Mouse (Mus musculus): ENCODE data around the gene Tex44. TPM values are rescaled to one million over a fixed set of nuclear protein-coding genes. Genes with fewer than 3 reads are reported as not detected.
A peak's percentile ranks its signal among the peaks of the same experiment; 100 is the strongest.

Tex44 gene
- polyA plus RNA-seq, 1 experiment, result not detected

GRCm38 (mm10) chr1:86441980-86442831 is 16.1 kb downstream of the Tex44 start:
- Histone ChIP-seq H3K4me1 (ENCODE audit: control insufficient read depth, insufficient read depth, low read length) (peaks cover 27% of the 10 kb centered on the region), H3K27ac (ENCODE audit: insufficient read depth, low read depth, low read length) (peak overlapping the region; percentile 97), H3K4me3 (ENCODE audit: insufficient read depth, low read length) (peak overlapping the region; percentile 69)
- TF ChIP-seq CTCF (IDR thresholded peaks at IDR 0.05; ENCODE audit: low read depth, low read length) (no peak), POLR2A (IDR thresholded peaks at IDR 0.05; ENCODE audit: borderline replicate concordance, low read depth, low read length) (peak; percentile 42; the same call in 1 of the 2 replicates)

- Histone ChIP-seq H3K4me1 (ENCODE audit: control insufficient read depth, insufficient read depth, low read length) (peaks cover 25% of the 10 kb centered on the region), H3K27ac (ENCODE audit: insufficient read depth, low read depth, low read length) (peak overlapping the region; percentile 97), H3K4me3 (ENCODE audit: insufficient read depth, low read length) (peak overlapping the region; percentile 69)
- TF ChIP-seq POLR2A (IDR thresholded peaks at IDR 0.05; ENCODE audit: borderline replicate concordance, low read depth, low read length) (no peak), CTCF (IDR thresholded peaks at IDR 0.05; ENCODE audit: low read depth, low read length) (no peak)
Measured at GRCm38 (mm10) chr1:86442832-86443231, 16.7 kb downstream of the Tex44 start.

DNA sequence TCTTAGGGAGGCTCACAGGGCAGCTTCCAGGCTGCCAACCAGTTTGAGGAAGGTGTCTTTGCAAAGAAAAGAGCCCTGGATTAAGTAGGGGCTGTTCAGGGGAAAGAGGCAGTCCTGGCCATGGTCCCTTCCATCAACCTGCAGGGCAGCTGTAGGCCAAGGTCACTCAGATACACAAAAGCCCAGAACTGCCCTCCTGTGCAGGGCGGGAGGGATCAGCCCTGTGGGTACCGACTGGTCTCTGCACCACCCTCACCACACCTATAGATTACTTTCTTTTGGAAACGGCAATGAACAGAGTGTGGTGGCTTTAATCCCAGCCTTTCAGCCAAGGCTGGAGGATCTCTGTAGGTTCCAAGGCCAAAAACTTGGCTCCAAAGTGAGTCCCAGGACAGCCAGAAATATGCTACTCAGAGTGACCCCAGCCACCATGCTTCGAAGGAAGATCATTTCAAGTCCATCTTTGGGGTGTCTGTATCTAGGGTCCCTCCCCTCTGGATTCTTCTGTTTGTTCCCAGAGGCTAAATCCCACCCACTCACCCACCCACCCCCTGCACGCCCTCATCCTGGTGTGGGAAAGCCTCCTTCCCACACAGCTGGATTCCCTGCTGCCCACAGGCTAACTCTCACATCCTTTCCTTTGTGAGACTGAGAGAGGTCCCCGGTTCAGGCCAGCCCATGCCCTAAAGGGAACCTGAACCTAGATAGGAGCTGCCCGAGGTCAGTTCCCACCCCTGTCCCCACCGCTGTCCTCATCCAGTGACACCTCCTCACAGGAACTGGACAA is 17.4 kb downstream of the Tex44 start:
- peaks cover 25% of the 10 kb centered on the region for H3K4me1 ChIP-seq (ENCODE audit: control insufficient read depth, insufficient read depth, low read length)
- no peak overlapping the region; the same call in 1 of the 2 replicates for H3K4me3 ChIP-seq (ENCODE audit: insufficient read depth, low read length)
- peak overlapping the region; percentile 97; the same call in 1 of the 2 replicates for H3K27ac ChIP-seq (ENCODE audit: insufficient read depth, low read depth, low read length)
- no peak for TF ChIP-seq POLR2A (IDR thresholded peaks at IDR 0.05; ENCODE audit: borderline replicate concordance, low read depth, low read length)
- no peak for TF ChIP-seq CTCF (IDR thresholded peaks at IDR 0.05; ENCODE audit: low read depth, low read length)

- H3K27ac ChIP-seq (ENCODE audit: insufficient read depth, low read depth, low read length), result no peak overlapping the region
- H3K4me1 ChIP-seq (ENCODE audit: control insufficient read depth, insufficient read depth, low read length), result peaks cover 20% of the 10 kb centered on the region
- TF ChIP-seq CTCF (IDR thresholded peaks at IDR 0.05; ENCODE audit: low read depth, low read length), result no peak
- TF ChIP-seq POLR2A (IDR thresholded peaks at IDR 0.05; ENCODE audit: borderline replicate concordance, low read depth, low read length), result no peak
- H3K4me3 ChIP-seq (ENCODE audit: insufficient read depth, low read length), result no peak overlapping the region
Measured at GRCm38 (mm10) chr1:86447596-86448171, 21.6 kb downstream of the Tex44 start.

GRCm38 (mm10) chr1:86448272-86448671 is 22.1 kb downstream of the Tex44 start:
- Histone ChIP-seq H3K27ac (ENCODE audit: insufficient read depth, low read depth, low read length) (no peak overlapping the region), H3K4me1 (ENCODE audit: control insufficient read depth, insufficient read depth, low read length) (peaks cover 20% of the 10 kb centered on the region), H3K4me3 (ENCODE audit: insufficient read depth, low read length) (no peak overlapping the region)
- TF ChIP-seq CTCF (IDR thresholded peaks at IDR 0.05; ENCODE audit: low read depth, low read length) (no peak), POLR2A (IDR thresholded peaks at IDR 0.05; ENCODE audit: borderline replicate concordance, low read depth, low read length) (no peak)

DNA sequence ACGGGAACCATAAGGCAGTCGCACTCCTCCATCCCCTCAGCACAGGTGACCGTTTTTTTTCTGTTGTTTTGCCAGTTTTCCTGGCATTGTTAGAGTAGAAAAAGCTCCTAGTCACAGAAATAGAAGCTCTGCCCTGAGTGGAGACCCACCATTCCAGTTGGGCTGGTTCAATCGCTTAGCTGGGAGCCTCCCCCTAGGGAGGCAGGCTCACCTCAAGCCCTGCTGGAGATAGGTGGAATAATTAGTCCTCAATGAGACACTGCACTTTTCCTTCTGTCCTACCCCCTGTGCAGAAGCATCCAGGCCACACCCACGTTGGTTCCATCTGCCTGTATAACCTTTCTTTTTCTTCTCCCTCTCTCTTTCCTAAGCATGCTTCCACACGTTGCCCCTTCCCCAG is 23.8 kb downstream of the Tex44 start:
- no peak for TF ChIP-seq CTCF (IDR thresholded peaks at IDR 0.05; ENCODE audit: low read depth, low read length)
- peaks cover 11% of the 10 kb centered on the region for H3K4me1 ChIP-seq (ENCODE audit: control insufficient read depth, insufficient read depth, low read length)
- no peak overlapping the region for H3K4me3 ChIP-seq (ENCODE audit: insufficient read depth, low read length)
- H3K27ac ChIP-seq (ENCODE audit: insufficient read depth, low read depth, low read length), result no peak overlapping the region

GRCm38 (mm10) chr1:86452713-86453112 is 26.6 kb downstream of the Tex44 start:
- Histone ChIP-seq H3K27ac (ENCODE audit: insufficient read depth, low read depth, low read length) (no peak overlapping the region), H3K4me1 (ENCODE audit: control insufficient read depth, insufficient read depth, low read length) (peaks cover 8% of the 10 kb centered on the region), H3K4me3 (ENCODE audit: insufficient read depth, low read length) (no peak overlapping the region)
- no peak for TF ChIP-seq POLR2A (IDR thresholded peaks at IDR 0.05; ENCODE audit: borderline replicate concordance, low read depth, low read length)
- no peak for TF ChIP-seq CTCF (IDR thresholded peaks at IDR 0.05; ENCODE audit: low read depth, low read length)

GRCm38 (mm10) chr1:86456892-86457581 is 30.9 kb downstream of the Tex44 start:
- TF ChIP-seq POLR2A (IDR thresholded peaks at IDR 0.05; ENCODE audit: borderline replicate concordance, low read depth, low read length) (no peak), CTCF (IDR thresholded peaks at IDR 0.05; ENCODE audit: low read depth, low read length) (no peak)
- H3K4me3 ChIP-seq (ENCODE audit: insufficient read depth, low read length), result no peak overlapping the region

GRCm38 (mm10) chr1:86459371-86459770 is 33.2 kb downstream of the Tex44 start:
- Histone ChIP-seq H3K4me1 (ENCODE audit: control insufficient read depth, insufficient read depth, low read length) (peaks cover 22% of the 10 kb centered on the region), H3K27ac (ENCODE audit: insufficient read depth, low read depth, low read length) (no peak overlapping the region), H3K4me3 (ENCODE audit: insufficient read depth, low read length) (no peak overlapping the region)
- TF ChIP-seq CTCF (IDR thresholded peaks at IDR 0.05; ENCODE audit: low read depth, low read length) (no peak), POLR2A (IDR thresholded peaks at IDR 0.05; ENCODE audit: borderline replicate concordance, low read depth, low read length) (no peak)

More at GRCm38 (mm10) chr1:86456892-86457581, 30.9 kb downstream of the Tex44 start:
- Histone ChIP-seq H3K27ac (ENCODE audit: insufficient read depth, low read depth, low read length) (no peak overlapping the region), H3K4me1 (ENCODE audit: control insufficient read depth, insufficient read depth, low read length) (peaks cover 15% of the 10 kb centered on the region)
